Mouse (Mus musculus): ENCODE measurements around the gene Slit3.

Gene Slit3

GRCm38 (mm10) chr11:35632262-35632661, 511.2 kb downstream of the Slit3 start:
- DNase-seq (ENCODE audit: low spot score): no peak

GRCm38 (mm10) chr11:35637102-35637501, 516.1 kb downstream of the Slit3 start:
- no peak for DNase-seq (ENCODE audit: low spot score)

- DNase-seq (ENCODE audit: low spot score): no peak
Observed at GRCm38 (mm10) chr11:35638862-35639384, 517.9 kb downstream of the Slit3 start.

- DNase-seq (ENCODE audit: low spot score): no peak
Observed at GRCm38 (mm10) chr11:35639428-35639827, 518.4 kb downstream of the Slit3 start.

- DNase-seq (ENCODE audit: low spot score): no peak
Observed at GRCm38 (mm10) chr11:35651286-35651685, 530.3 kb downstream of the Slit3 start.

GRCm38 (mm10) chr11:35655836-35656235, 534.8 kb downstream of the Slit3 start:
- no peak for DNase-seq (ENCODE audit: low spot score)

GRCm38 (mm10) chr11:35657582-35657981, 536.6 kb downstream of the Slit3 start:
- DNase-seq (ENCODE audit: low spot score): no peak

GRCm38 (mm10) chr11:35660967-35661366, 539.9 kb downstream of the Slit3 start:
- DNase-seq (ENCODE audit: low spot score): no peak

- DNase-seq (ENCODE audit: low spot score): no peak
Observed at GRCm38 (mm10) chr11:35662945-35663344, 541.9 kb downstream of the Slit3 start.

GRCm38 (mm10) chr11:35663661-35664060, 542.6 kb downstream of the Slit3 start:
- DNase-seq (ENCODE audit: low spot score): no peak

GRCm38 (mm10) chr11:35664991-35665390, 544.0 kb downstream of the Slit3 start:
- no peak for DNase-seq (ENCODE audit: low spot score)

GRCm38 (mm10) chr11:35667428-35667827, 546.4 kb downstream of the Slit3 start:
- peak; percentile 13 for DNase-seq (ENCODE audit: low spot score)

GRCm38 (mm10) chr11:35668138-35668537, 547.1 kb downstream of the Slit3 start:
- DNase-seq (ENCODE audit: low spot score): no peak

- DNase-seq (ENCODE audit: low spot score): no peak
Observed at GRCm38 (mm10) chr11:35668750-35669149, 547.7 kb downstream of the Slit3 start.

- DNase-seq (ENCODE audit: low spot score): no peak
Observed at GRCm38 (mm10) chr11:35669536-35669935, 548.5 kb downstream of the Slit3 start.

GRCm38 (mm10) chr11:35670181-35670580, 549.2 kb downstream of the Slit3 start:
- DNase-seq (ENCODE audit: low spot score): no peak

GRCm38 (mm10) chr11:35670746-35671145, 549.7 kb downstream of the Slit3 start:
- DNase-seq (ENCODE audit: low spot score): no peak

GRCm38 (mm10) chr11:35673050-35673449, 552.0 kb downstream of the Slit3 start:
- DNase-seq (ENCODE audit: low spot score): no peak

GRCm38 (mm10) chr11:35674242-35674641, 553.2 kb downstream of the Slit3 start:
- no peak for DNase-seq (ENCODE audit: low spot score)

- no peak for DNase-seq (ENCODE audit: low spot score)
Observed at GRCm38 (mm10) chr11:35676744-35677143, 555.7 kb downstream of the Slit3 start.

- no peak for DNase-seq (ENCODE audit: low spot score)
Observed at GRCm38 (mm10) chr11:35679976-35680375, 559.0 kb downstream of the Slit3 start.

GRCm38 (mm10) chr11:35687316-35687715, 566.3 kb downstream of the Slit3 start:
- DNase-seq (ENCODE audit: low spot score): no peak

GRCm38 (mm10) chr11:35690515-35691281, 569.7 kb downstream of the Slit3 start:
- no peak for DNase-seq (ENCODE audit: low spot score)

- DNase-seq (ENCODE audit: low spot score): no peak
Observed at GRCm38 (mm10) chr11:35693136-35693535, 572.1 kb downstream of the Slit3 start.
